Mouse (Mus musculus) heart, postnatal 0 days (tissue): Measurements from ENCODE around the gene Nrbf2.

Experiments used
- CTCF ChIP-seq: IDR thresholded peaks from 2 replicates; pipeline ENCODE4 v1.5.1; 2016; ENCODE audit warnings: antibody characterized with exemption, control low read depth, low read depth
- EP300 ChIP-seq: IDR thresholded peaks from 2 replicates; pipeline ENCODE4 v1.6.1; 2016; ENCODE audit warnings: antibody characterized with exemption, low read depth

- no peak for TF ChIP-seq EP300
- TF ChIP-seq CTCF, result no peak
These were observed 58.6 kb downstream of the Nrbf2 start for GRCm38 (mm10) chr10:67226543-67226942.
